Mouse (Mus musculus) bone marrow, adult 2 months (tissue): ENCODE measurements around the gene Ctsr.

Source experiments
- CTCF ChIP-seq: fragments of 200-500 bp; IDR thresholded peaks from 2 replicates; pipeline ENCODE4 v1.5.1; 2011; ENCODE audit warnings: low read length, control low read depth; ENCODE audit not compliant: control insufficient read depth, insufficient read depth
- POLR2A ChIP-seq: fragments of 200-500 bp; IDR thresholded peaks from 2 replicates; pipeline ENCODE4 v1.6.1; 2011; ENCODE audit warnings: low read depth, mild to moderate bottlenecking, control low read depth, low read length, borderline replicate concordance; ENCODE audit not compliant: control insufficient read depth

GRCm38 (mm10) chr13:61164622-61165021 is 566 bp upstream of the Ctsr start:
- TF ChIP-seq CTCF (no peak), POLR2A (no peak)
